Mouse (Mus musculus) G1E-ER4 (cell line): ENCODE results near the gene Ier5l. TPM values are rescaled to one million over a fixed set of nuclear protein-coding genes. Genes with fewer than 3 reads are reported as not detected.

Experiments used
- GATA1 ChIP-seq: IDR thresholded peaks from one replicate; pipeline ENCODE4 v1.8.0; 2012; ENCODE audit warnings: low read length, inconsistent platforms
- polyA plus RNA-seq: library from polyadenylated mRNA; stranded (reverse); fragments of >175 nt; gene quantifications from 2 replicates; pipeline ENCODE4 v1.2.3, GENCODE M21; 2012

The Ier5l gene
- polyA plus RNA-seq, 1 experiment = not detected

DNA sequence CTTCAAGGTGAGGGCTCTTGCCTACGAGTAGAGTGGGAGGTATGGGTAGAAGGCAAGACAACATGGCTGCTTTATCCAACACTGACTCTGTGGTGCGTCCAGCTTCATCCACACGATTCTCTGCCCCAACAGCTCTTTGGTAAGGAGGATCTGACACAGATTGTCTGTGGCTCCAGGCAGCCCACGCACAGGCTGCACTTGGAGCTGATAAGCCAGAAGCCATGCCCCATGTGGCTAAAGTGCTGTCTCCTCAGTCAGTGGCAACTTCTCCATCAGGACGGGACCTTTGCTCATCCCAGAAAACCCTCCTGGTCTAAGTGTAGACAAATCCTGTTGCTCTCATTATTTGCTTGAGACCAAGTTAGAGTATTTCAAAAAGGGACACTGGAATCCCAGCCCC lies 19.4 kb downstream of the Ier5l start:
- no peak for TF ChIP-seq GATA1

- TF ChIP-seq GATA1 = no peak
Observed at GRCm38 (mm10) chr2:30453570-30453969, 20.4 kb downstream of the Ier5l start.

GRCm38 (mm10) chr2:30451525-30451924 lies 22.5 kb downstream of the Ier5l start:
- TF ChIP-seq GATA1 = no peak

DNA sequence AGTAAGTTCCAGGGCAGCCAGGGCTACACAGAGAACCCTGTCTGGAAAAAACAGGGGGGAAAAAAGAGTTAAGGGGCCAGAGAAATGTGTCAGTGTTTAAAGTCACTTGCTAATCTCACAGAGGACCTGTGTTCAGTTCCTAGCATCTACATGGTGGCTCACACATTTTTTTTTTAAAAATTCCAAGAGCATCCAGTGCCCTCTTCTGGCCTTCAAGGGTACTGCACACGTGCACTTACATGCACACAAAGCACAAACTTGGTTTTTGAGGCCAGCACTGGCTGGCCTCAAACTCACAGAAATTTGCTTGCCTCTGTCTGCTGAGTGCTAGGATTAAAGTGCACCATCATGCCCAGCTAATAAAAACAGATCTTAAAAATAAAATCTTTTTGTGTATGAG lies 23.5 kb downstream of the Ier5l start:
- no peak for TF ChIP-seq GATA1

GRCm38 (mm10) chr2:30448371-30448770 lies 25.6 kb downstream of the Ier5l start:
- TF ChIP-seq GATA1 = no peak

DNA sequence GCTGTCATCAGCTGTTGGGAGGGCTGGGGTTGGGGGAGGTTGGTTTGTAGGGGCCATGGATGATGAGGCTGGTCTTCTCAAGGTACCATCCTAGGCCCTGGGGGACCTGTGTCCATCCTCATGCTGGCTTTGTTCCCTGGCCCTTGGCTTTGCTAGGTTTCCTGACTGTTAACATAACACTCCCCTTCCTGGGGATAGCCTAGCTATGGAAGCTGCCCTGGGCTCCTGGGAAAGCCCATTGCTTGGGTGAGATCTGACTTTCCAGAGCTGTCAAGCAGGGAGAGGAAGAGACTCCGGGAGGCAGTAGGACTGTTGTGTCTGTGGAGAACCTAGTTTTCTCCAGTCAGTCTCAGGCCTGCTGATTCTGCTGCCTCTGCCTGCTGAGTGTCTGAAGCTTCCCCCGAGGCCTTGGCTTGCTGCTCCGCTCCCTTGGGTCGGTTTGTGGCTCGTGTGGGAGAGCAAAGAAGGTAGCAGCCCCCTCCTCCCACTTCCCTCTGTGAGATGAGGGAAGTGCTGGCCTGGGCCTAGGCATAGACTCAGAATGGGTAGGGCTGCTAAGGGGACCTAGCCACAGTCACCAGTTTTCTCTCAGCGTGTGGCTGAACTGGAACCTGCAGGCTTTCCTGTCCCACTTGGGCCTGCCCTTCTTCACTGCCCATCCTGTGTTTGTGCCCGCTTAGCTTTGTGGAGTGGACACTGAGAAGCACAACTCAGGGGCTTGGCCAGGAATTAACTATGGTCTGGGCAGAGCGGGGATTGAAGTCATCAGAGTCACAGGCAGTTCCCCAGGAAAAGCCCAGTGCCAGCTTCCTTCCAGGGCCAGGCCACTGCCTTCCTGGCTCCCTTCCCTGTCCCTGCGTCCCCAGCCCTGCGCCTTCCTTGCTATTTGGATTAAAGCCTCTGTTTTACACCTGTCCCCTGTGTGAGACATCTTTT lies 26.9 kb downstream of the Ier5l start:
- no peak for TF ChIP-seq GATA1

DNA sequence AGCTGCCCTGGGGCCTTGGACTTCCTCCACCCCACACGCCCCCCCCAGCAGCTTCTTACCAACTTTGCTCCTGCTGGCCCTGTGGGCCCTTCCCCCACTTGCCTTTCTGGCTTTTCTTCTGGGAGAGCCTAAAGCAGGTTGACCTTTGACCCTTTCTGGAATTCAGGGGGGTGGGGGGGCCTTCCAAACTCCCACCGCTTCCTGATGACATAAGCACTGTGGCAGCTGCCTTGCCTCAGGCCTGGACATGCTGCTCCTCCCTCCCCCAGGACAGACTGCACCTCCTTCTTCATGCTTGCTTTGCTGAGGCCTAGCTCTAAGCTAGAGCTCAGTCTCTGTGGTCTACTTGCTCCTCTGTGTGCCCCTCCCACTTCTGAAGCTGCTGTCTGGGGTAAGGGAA lies 28.7 kb downstream of the Ier5l start:
- TF ChIP-seq GATA1 = no peak

DNA sequence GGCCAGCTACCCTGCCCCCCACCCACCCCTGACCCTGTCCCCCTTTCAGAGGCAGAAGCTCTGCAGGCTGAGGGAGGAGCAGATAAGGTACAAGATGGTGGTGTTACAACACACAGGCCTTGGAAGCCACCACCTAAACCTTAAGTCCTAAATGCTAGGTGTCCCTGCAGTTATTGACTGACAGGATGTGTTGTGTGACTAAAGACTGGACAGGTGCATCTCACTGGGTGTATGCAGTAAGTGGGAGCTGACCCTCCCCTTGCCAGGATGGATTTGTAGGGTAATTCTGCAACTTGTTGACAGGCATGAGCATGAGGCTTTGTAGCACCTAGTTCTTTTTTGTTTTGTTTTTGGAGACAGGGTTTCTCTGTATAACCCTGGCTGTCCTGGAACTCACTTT lies 29.6 kb downstream of the Ier5l start:
- no peak for TF ChIP-seq GATA1

GRCm38 (mm10) chr2:30444006-30444405 lies 30.0 kb downstream of the Ier5l start:
- no peak for TF ChIP-seq GATA1

DNA sequence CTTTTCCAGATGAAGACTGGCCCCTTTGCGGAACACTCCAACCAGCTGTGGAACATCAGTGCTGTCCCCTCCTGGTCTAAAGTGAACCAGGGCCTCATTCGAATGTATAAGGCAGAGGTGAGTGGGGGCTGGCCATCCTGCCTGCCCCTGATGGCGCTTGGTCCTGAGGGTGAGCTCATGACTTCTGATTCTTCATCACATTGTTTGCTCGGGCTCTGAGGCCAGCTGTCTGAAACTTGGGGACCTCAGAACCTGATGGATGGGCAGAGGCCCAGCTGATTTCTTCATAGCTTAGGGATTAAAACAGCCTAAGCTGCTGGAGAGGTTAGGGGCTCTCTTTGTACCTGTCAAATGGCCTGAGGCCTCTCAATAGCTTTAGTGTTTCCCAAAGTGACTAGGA lies 30.7 kb downstream of the Ier5l start:
- TF ChIP-seq GATA1 = no peak

DNA sequence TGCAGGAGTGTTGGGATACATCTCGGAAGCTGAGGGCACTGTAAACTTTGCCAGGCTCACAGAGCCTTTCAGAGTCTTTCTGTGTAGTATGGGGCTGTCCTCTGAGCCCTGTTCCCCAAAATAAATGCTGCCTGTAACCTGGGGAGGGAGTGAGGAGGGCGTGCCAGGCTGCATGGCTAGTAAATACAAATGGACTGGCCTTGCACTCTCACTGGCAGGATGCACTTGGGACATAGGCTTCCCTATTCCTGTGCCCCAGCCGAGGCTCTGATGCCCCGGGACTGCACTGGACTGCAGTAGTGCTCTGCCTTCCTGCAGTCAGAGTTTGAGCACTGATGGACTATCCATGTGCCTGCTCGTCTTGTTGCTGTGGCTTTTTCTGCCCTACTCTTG lies 31.5 kb downstream of the Ier5l start:
- no peak for TF ChIP-seq GATA1

DNA sequence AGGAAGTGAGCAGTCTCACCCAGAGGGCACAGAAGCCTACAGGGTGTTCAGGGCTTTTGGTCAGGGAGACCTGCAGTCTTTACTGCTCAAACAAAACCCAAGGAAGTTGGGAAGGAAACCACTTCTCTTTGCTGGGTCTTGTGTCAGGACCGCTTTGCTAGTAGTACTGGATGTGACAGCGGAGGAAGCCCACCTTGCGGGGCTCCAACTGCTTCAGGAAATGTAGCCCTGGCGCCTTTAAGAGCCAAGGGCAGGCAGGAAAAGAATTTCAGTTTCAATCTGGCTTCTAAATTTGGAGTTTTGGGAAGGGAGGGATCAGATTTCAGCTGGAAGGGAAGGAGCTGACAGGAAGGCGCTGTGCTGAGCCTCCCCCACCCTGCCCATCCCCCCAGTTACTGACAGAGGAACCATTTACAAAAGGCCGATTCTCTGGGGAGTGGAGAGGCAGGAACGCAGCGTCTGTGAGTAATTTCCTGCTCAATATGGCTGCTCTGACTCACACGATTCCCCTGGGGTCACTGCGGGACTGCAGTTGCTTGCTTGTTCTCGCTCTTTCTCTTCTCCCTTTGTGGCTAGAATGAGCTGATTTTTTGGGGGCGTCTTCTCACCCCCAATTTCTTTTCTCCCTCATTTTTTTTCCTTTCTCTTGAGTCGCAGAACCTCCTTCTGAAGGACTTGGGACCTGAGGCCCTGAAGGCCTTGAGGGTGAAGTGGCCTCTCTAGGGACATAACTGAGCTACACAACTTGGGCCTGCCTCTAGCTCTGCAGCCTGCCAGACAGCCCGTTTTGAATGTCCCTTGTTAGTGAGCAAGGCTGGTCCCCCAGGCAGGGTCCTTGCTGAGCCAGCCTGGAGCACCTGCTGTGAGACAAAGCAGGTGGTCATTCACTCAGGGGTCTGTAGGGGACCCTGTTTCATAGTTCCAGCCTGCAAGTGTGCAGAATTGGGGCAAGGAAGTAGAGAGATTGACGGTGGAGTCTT lies 32.2 kb downstream of the Ier5l start:
- TF ChIP-seq GATA1 = no peak

GRCm38 (mm10) chr2:30440701-30441517 lies 33.1 kb downstream of the Ier5l start:
- TF ChIP-seq GATA1 = no peak

DNA sequence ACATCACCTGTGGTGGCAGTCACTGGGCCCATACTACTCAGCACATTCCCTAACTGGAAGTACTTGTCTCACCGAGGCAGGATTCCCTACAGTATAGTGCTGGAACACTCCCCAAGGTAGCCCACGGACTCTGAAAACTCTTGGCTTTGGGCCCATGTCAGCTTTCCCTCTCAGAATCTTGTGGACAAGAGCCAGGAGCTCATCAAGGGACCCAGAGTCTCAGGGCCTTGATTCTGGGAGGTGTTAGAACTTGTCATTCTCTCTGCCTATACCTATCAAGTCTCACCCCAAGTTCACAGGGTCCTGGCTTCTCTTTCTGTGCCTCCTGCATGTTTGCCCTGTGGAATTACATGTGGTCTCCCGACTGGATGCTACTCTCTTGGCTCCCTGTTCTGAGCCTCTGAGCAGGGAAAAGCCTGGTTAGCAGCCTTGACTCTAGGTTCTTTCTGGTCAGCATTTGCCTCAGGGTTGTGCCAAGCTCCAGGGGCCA lies 33.8 kb downstream of the Ier5l start:
- TF ChIP-seq GATA1 = no peak

- no peak for TF ChIP-seq GATA1
Observed at GRCm38 (mm10) chr2:30439631-30440030, 34.4 kb downstream of the Ier5l start.
